Mouse (Mus musculus): ENCODE data around the gene Ffar4. TPM values are rescaled to one million over a fixed set of nuclear protein-coding genes. Genes with fewer than 3 reads are reported as not detected.

Gene Ffar4
- total RNA-seq, 2 experiments from 2014 or later: not detected

- intact Hi-C loops (cut with DNase I): no loop called here
- DNase-seq: no peak
Observed at GRCm38 (mm10) chr19:38091512-38091985, 5.3 kb upstream of the Ffar4 start.

- intact Hi-C loops (cut with DNase I): no loop called here
- DNase-seq: no peak
Observed at GRCm38 (mm10) chr19:38096231-38096630, 640 bp upstream of the Ffar4 start.

GRCm38 (mm10) chr19:38107871-38108270 is 11.0 kb downstream of the Ffar4 start:
- DNase-seq: no peak

GRCm38 (mm10) chr19:38109506-38110242 is 12.8 kb downstream of the Ffar4 start:
- intact Hi-C loops (cut with DNase I): no loop called here
- DNase-seq: no peak

More at GRCm38 (mm10) chr19:38107871-38108270, 11.0 kb downstream of the Ffar4 start:
- intact Hi-C loops (cut with DNase I): no loop called here

GRCm38 (mm10) chr19:38111056-38111455 is 14.2 kb downstream of the Ffar4 start:
- DNase-seq: no peak
- intact Hi-C loops (cut with DNase I): no loop called here

GRCm38 (mm10) chr19:38112575-38112974 is 15.7 kb downstream of the Ffar4 start:
- DNase-seq: no peak
- intact Hi-C loops (cut with DNase I): no loop called here

GRCm38 (mm10) chr19:38114834-38115491 is 18.1 kb downstream of the Ffar4 start:
- intact Hi-C loops (cut with DNase I): no loop called here

GRCm38 (mm10) chr19:38120123-38120760 is 23.4 kb downstream of the Ffar4 start:
- DNase-seq: no peak
- intact Hi-C loops (cut with DNase I): no loop called here

More at GRCm38 (mm10) chr19:38114834-38115491, 18.1 kb downstream of the Ffar4 start:
- peak in 1 of 2 experiments; percentile 3 for DNase-seq

GRCm38 (mm10) chr19:38123921-38124320 is 27.1 kb downstream of the Ffar4 start:
- intact Hi-C loops (cut with DNase I): no loop called here
- no peak for DNase-seq

GRCm38 (mm10) chr19:38124401-38125218 is 27.7 kb downstream of the Ffar4 start:
- DNase-seq: peak; percentile 20 to 24
- intact Hi-C loops (cut with DNase I): no loop called here

- intact Hi-C loops (cut with DNase I): no loop called here
- DNase-seq: no peak
Observed at GRCm38 (mm10) chr19:38125219-38125610, 28.3 kb downstream of the Ffar4 start, which contains the start of gene Rbp4. Gene Rbp4 (minus strand): TSS chr19:38125281.

- intact Hi-C loops (cut with DNase I): no loop called here
Observed at GRCm38 (mm10) chr19:38126656-38127055, 29.8 kb downstream of the Ffar4 start.

GRCm38 (mm10) chr19:38132481-38132880 is 35.6 kb downstream of the Ffar4 start, which contains the start of gene Pde6c:
Gene Pde6c (plus strand): TSS chr19:38132781.
- intact Hi-C loops (cut with DNase I): no loop called here
- no peak for DNase-seq

More at GRCm38 (mm10) chr19:38126656-38127055, 29.8 kb downstream of the Ffar4 start:
- no peak for DNase-seq

- intact Hi-C loops (cut with DNase I): no loop called here
- DNase-seq: no peak
Observed at GRCm38 (mm10) chr19:38133986-38134385, 37.1 kb downstream of the Ffar4 start.

- intact Hi-C loops (cut with DNase I): no loop called here
- DNase-seq: no peak
Observed at GRCm38 (mm10) chr19:38134806-38135205, 37.9 kb downstream of the Ffar4 start.

GRCm38 (mm10) chr19:38143540-38144271 is 46.8 kb downstream of the Ffar4 start:
- no peak for DNase-seq
- intact Hi-C loops (cut with DNase I): no loop called here

- DNase-seq: no peak
- intact Hi-C loops (cut with DNase I): no loop called here
Observed at GRCm38 (mm10) chr19:38156243-38156642, 59.4 kb downstream of the Ffar4 start.

- intact Hi-C loops (cut with DNase I): no loop called here
- no peak for DNase-seq
Observed at GRCm38 (mm10) chr19:38161648-38162354, 64.9 kb downstream of the Ffar4 start.

Data from gastrocnemius, postnatal 36 days (tissue).